Mouse (Mus musculus) hindbrain, embryonic 16.5 days (tissue): ENCODE data around the gene Btbd3. TPM values are rescaled to one million over a fixed set of nuclear protein-coding genes. Genes with fewer than 3 reads are reported as not detected.

Source experiments
- ATAC-seq: fragments of 200-750 bp; cut with Nextera tagmentation; 2 replicates; pipeline ENCODE4 v1.8.0; 2017; ENCODE audit warnings: moderate TSS enrichment, moderate library complexity
- H3K27ac ChIP-seq: fragments of 300-500 bp; sonication (generic); 2 replicates; pipeline ENCODE4 v1.5.1; 2014; ENCODE audit warnings: low read depth, mild to moderate bottlenecking, control low read depth, low read length, moderate library complexity
- H3K27me3 ChIP-seq: fragments of 300-500 bp; sonication (generic); replicated peaks from 2 replicates; pipeline ENCODE4 v1.6.1; 2014; ENCODE audit warnings: low read length; ENCODE audit not compliant: control insufficient read depth, insufficient read depth
- H3K36me3 ChIP-seq: fragments of 300-500 bp; sonication (generic); 2 replicates; pipeline ENCODE4 v1.6.1; 2014; ENCODE audit warnings: mild to moderate bottlenecking, low read length, moderate library complexity, mixed read lengths; ENCODE audit not compliant: control insufficient read depth, insufficient read depth
- H3K4me1 ChIP-seq: fragments of 300-500 bp; sonication (generic); 2 replicates; pipeline ENCODE4 v1.6.1; 2014; ENCODE audit warnings: low read depth, low read length; ENCODE audit not compliant: control insufficient read depth, insufficient read depth
- H3K4me2 ChIP-seq: fragments of 300-500 bp; sonication (generic); 2 replicates; pipeline ENCODE4 v1.6.1; 2014; ENCODE audit warnings: mild to moderate bottlenecking, low read length, control low read depth, moderate library complexity
- H3K4me3 ChIP-seq: fragments of 300-500 bp; sonication (generic); 2 replicates; pipeline ENCODE4 v1.5.1; 2014; ENCODE audit warnings: mild to moderate bottlenecking, low read length, control low read depth, moderate library complexity
- H3K9ac ChIP-seq: fragments of 300-500 bp; sonication (generic); 2 replicates; pipeline ENCODE4 v1.6.1; 2014; ENCODE audit warnings: low read depth, mild to moderate bottlenecking, control low read depth, low read length, moderate library complexity
- H3K9me3 ChIP-seq: fragments of 300-500 bp; sonication (generic); 2 replicates; pipeline ENCODE4 v1.6.1; 2014; ENCODE audit warnings: mild to moderate bottlenecking, low read length, moderate library complexity; ENCODE audit not compliant: control insufficient read depth
- WGBS: fragments of 180-500 bp; shearing (Covaris S2); extraction: QIAGEN DNeasy Blood & Tissue Kit; methylation state at CpG from one replicate; pipeline ENCODE4 v1.1.7; 2014; 5-methylcytosine and 5-hydroxymethylcytosine counted together
- polyA plus RNA-seq: library from polyadenylated mRNA; unstranded; fragments of >200 nt; fragmentation: Nextera tagmentation; extraction: Ambion mirVana; gene quantifications from 2 replicates; pipeline ENCODE4 v1.2.1, GENCODE M21; 2015

Gene Btbd3
- polyA plus RNA-seq, 1 experiment from 2014 or later: 33.7 TPM

DNA sequence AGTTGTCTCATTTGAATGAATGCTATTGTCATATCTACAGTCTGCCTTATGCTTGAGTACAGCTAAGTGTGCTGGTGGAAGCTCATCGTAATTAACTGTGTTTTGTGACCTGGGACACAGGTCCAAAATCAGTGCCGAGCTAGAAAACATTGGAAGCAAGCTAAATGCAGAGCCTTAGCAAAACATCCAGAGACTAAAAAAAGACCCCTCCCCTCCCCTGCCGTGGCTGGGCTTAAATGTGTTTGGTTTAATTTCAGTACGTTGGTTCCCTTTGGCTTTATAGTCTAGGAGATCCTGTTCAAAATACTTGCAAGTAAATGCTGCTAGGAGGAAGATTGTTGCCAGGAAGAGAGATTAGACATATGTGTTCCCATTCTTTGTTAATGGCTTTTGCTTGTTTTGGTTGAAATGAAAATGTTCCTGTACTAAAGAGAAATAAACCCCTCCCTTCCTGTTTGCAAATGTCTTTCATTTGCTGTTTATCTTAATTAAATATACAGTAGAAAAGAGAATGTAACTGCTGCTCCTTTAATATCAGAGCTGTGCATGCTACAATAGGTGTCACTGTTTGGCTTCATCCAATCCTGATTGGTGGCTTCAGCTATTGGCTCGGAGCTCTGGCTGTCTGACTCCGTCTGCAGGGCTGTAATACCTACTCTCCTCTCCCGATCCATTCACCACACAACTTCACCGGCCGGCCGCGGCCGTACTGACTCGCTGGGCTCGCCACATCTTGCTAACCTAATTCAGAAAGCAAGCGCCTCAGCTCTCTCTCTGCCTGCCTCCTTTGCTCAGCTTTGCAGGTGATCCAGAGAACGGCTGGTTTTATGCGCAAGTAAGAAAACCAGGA, 21.7 kb downstream of the Btbd3 start:
- Histone ChIP-seq H3K9me3 (no peaks in the 10 kb centered on the region), H3K27ac (peak overlapping the region; percentile 76), H3K4me1 (peaks cover 19% of the 10 kb centered on the region), H3K36me3 (no peaks in the 10 kb centered on the region), H3K9ac (peak overlapping the region; percentile 66), H3K4me2 (peak overlapping the region; percentile 72), H3K4me3 (peak overlapping the region; percentile 55), H3K27me3 (no peaks in the 10 kb centered on the region)
- ATAC-seq: peak; percentile 96
- WGBS: 8% methylated on average over 17 of the region's 17 CpGs

DNA sequence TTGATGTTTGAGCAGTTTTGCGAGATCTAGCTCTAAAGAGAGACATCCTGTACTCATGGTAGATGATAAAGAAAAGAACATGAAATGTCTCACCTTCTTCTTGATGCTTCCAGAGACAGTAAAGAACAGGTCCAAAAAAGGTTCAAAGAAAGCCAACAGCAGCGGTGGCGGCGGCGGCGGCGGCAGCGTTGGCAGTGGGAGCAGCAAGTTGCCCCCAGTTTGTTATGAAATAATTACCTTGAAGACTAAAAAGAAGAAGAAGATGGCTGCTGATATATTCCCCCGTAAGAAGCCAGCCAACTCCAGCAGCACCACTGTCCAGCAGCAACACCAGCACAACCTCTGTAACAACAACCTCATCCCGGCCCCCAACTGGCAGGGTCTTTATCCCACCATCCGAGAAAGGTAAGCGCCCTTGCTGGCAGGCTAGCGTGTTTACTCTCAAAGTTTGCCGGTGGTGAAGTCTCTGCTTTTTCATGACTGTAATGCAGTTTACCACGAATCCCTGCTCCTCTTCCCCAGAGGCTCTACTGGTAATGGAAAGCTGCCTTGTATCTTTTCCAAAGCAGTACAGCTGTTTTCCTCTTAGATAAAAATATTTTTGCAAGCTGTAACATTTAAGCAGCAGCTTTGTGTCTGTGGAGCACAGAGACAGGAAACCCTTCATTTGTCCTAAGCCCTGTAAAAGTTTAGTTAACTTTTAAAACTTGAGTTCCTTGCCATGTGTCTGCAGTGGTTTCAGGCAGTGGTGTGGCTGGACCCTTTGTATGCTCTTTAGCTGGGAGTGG, 22.7 kb downstream of the Btbd3 start:
- WGBS: 62% methylated on average over 15 of the region's 15 CpGs
- H3K4me1 ChIP-seq: peaks cover 19% of the 10 kb centered on the region
- peak overlapping the region; percentile 76 for H3K27ac ChIP-seq
- peak overlapping the region; percentile 66 for H3K9ac ChIP-seq
- peak overlapping the region; percentile 55 for H3K4me3 ChIP-seq
- ATAC-seq: no peak
- peaks cover 3% of the 10 kb centered on the region; the same call in 1 of the 2 replicates for H3K36me3 ChIP-seq
- H3K9me3 ChIP-seq: no peaks in the 10 kb centered on the region
- H3K27me3 ChIP-seq: no peaks in the 10 kb centered on the region
- H3K4me2 ChIP-seq: peak overlapping the region; percentile 72

DNA sequence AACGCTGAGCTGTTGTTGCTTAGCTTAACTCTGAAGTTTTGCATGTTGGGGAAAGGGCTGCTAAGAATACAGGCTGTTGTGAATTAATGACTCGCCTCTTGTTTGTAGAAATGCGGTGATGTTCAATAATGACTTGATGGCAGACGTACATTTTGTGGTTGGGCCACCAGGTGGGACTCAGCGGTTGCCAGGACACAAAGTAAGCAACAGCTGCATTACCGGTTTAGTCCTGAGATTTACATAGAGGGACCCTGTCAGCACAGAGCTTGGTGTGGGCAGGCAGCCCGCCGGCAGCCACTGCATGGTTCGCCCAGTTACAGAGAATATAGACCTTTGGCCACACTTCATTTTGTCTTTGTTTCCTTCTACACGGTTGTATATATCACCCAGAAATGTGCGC, 23.3 kb downstream of the Btbd3 start:
- no peak for ATAC-seq
- Histone ChIP-seq H3K27ac (peak overlapping the region; percentile 76), H3K27me3 (no peaks in the 10 kb centered on the region), H3K4me3 (peak overlapping the region; percentile 55), H3K36me3 (peaks cover 4% of the 10 kb centered on the region; the same call in 1 of the 2 replicates), H3K4me1 (peaks cover 19% of the 10 kb centered on the region), H3K9ac (peak overlapping the region; percentile 66), H3K9me3 (no peaks in the 10 kb centered on the region), H3K4me2 (peak overlapping the region; percentile 72)
- WGBS: 32% methylated on average over 11 of the region's 11 CpGs

DNA sequence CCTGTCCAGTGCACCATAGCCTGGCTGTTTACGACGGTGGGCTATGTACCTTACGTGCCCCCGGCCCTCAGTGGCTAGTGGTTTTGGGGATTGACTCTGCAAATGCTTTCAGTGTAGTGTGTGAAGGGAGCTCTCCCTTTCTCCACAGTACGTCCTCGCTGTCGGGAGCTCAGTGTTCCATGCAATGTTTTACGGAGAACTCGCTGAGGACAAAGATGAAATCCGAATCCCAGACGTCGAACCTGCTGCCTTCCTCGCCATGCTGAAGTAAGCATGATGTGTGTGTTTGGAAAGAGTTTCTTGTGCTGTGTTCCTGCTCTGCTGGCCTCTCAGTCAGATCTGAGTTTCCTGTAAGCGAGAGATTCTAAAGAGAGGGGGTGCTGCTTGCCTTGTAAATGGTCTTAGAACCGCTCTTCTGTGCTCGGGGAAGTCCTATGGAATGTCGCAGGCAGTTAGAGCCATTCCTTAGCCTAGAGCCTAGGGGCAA, 23.9 kb downstream of the Btbd3 start:
- peak overlapping the region; percentile 55 for H3K4me3 ChIP-seq
- H3K9ac ChIP-seq: peak overlapping the region; percentile 66
- peak overlapping the region; percentile 76 for H3K27ac ChIP-seq
- WGBS: 51% methylated on average over 17 of the region's 17 CpGs
- ATAC-seq: peak; percentile 32; the same call in 1 of the 2 replicates
- peaks cover 19% of the 10 kb centered on the region for H3K4me1 ChIP-seq
- H3K27me3 ChIP-seq: no peaks in the 10 kb centered on the region
- H3K9me3 ChIP-seq: no peaks in the 10 kb centered on the region
- H3K36me3 ChIP-seq: peaks cover 6% of the 10 kb centered on the region; the same call in 1 of the 2 replicates
- peak overlapping the region; percentile 72 for H3K4me2 ChIP-seq

DNA sequence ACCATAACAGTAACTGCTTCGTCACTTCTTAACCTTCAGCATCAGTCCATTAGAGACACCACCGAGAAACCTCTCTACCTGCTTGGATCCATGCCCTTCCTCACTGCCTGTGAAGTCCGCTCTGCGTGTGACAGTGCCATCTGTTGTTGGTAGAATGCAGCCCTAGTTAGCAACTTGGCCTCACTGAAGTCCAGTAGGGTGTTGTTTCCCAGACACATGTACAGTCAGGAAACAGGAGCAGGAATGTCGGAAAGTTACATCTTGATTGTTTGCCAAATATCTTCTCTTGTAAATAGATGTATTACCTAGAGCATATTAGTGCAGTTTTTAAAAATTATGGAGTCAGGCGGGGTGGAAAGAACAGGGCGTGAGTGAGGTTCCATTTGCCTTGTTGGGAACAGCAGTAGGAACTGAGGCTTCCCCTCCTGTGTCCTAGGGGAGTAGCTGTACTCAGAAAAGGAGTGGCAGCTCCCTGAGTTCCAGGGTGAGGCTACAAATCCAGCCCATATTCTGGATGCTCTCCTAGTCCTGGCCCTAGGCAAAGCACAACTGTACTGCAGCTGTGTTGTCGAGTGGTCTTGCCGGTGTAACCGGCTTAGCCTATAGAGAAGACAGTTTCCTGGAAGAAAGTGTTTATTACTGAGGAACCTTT, 25.3 kb downstream of the Btbd3 start:
- Histone ChIP-seq H3K9me3 (no peaks in the 10 kb centered on the region), H3K36me3 (peaks cover 11% of the 10 kb centered on the region), H3K4me3 (peak overlapping the region; percentile 28), H3K27me3 (no peaks in the 10 kb centered on the region), H3K9ac (no peak overlapping the region; the same call in 1 of the 2 replicates), H3K4me1 (peaks cover 17% of the 10 kb centered on the region), H3K27ac (no peak overlapping the region), H3K4me2 (peak overlapping the region; percentile 44)
- ATAC-seq: no peak
- 73% methylated on average over 10 of the region's 10 CpGs for WGBS

DNA sequence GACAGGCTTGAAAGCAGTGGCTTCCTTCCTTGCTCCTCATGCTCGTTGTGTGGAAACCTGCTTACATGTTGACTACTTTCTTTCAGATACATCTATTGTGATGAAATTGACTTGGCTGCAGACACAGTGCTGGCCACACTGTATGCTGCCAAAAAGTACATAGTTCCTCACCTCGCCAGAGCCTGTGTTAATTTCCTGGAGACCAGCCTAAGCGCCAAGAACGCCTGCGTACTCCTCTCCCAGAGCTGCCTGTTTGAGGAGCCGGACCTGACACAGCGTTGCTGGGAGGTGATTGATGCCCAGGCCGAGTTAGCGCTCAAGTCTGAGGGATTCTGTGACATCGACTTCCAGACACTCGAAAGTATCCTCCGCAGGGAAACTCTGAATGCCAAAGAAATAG, 27.0 kb downstream of the Btbd3 start:
- ATAC-seq: peak; percentile 49; the same call in 1 of the 2 replicates
- H3K36me3 ChIP-seq: peaks cover 11% of the 10 kb centered on the region
- H3K4me3 ChIP-seq: no peak overlapping the region
- no peaks in the 10 kb centered on the region for H3K9me3 ChIP-seq
- no peak overlapping the region for H3K27ac ChIP-seq
- 79% methylated on average over 12 of the region's 12 CpGs for WGBS
- no peak overlapping the region for H3K4me2 ChIP-seq
- H3K9ac ChIP-seq: no peak overlapping the region
- H3K27me3 ChIP-seq: no peaks in the 10 kb centered on the region
- H3K4me1 ChIP-seq: peaks cover 10% of the 10 kb centered on the region

DNA sequence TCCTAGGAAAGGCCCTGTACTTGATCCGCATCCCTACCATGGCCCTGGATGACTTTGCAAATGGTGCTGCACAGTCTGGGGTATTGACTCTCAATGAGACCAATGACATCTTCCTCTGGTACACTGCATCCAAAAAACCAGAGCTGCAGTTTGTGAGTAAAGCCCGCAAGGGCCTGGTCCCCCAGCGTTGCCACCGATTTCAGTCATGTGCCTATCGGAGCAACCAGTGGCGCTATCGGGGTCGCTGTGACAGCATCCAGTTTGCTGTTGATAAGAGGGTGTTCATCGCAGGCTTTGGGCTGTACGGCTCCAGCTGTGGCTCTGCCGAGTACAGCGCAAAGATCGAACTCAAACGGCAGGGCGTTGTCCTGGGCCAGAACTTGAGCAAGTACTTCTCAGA, 27.5 kb downstream of the Btbd3 start:
- Histone ChIP-seq H3K9ac (no peak overlapping the region), H3K27ac (no peak overlapping the region), H3K4me2 (no peak overlapping the region), H3K27me3 (no peaks in the 10 kb centered on the region), H3K9me3 (no peaks in the 10 kb centered on the region), H3K36me3 (peaks cover 11% of the 10 kb centered on the region), H3K4me1 (peaks cover 9% of the 10 kb centered on the region), H3K4me3 (no peak overlapping the region)
- 98% methylated on average over 15 of the region's 15 CpGs for WGBS
- no peak for ATAC-seq

DNA sequence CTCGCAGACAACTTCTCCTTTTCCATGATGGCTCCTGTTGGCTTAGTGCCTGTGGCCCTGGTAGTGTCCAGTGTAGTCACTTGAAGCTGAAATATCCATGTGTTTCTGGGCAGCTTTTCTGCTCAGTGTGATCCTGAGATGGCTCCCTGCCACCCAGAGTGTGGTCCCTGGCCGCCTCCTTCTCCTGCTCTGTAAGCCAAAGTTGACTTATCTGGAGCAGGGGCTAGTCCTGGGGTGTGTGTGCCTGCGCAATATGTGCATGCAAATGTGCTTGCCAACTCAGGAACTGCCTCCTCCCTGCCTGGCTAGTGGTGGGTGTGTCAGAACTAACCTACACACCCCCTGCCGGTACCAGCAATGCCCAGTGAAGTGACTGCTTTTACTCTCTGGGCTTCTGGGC, 29.4 kb downstream of the Btbd3 start:
- no peaks in the 10 kb centered on the region for H3K27me3 ChIP-seq
- H3K36me3 ChIP-seq: peaks cover 11% of the 10 kb centered on the region
- H3K4me3 ChIP-seq: no peak overlapping the region
- no peak overlapping the region for H3K27ac ChIP-seq
- no peak overlapping the region for H3K9ac ChIP-seq
- H3K4me1 ChIP-seq: peaks cover 3% of the 10 kb centered on the region; the same call in 1 of the 2 replicates
- no peaks in the 10 kb centered on the region for H3K9me3 ChIP-seq
- 94% methylated on average over 4 of the region's 4 CpGs for WGBS
- no peak for ATAC-seq
- H3K4me2 ChIP-seq: no peak overlapping the region
